Mouse (Mus musculus) lung, adult 10 weeks (tissue): ENCODE data around the gene Sec31a. TPM values are rescaled to one million over a fixed set of nuclear protein-coding genes. Genes with fewer than 3 reads are reported as not detected.

ENCODE experiments used
- polyA plus RNA-seq: library from polyadenylated mRNA; stranded (reverse); fragments of 350-450 nt; fragmentation: Illumina TruSeq; extraction: RNeasy Lipid Tissue Mini Kit (QIAGEN cat#74804); gene quantifications from one replicate; pipeline ENCODE4 v1.2.3, GENCODE M21; 2014; ENCODE audit warnings: low read depth, low replicate concordance; ENCODE audit not compliant: insufficient read depth

Sec31a gene
- polyA plus RNA-seq = 76.0 TPM

DNA sequence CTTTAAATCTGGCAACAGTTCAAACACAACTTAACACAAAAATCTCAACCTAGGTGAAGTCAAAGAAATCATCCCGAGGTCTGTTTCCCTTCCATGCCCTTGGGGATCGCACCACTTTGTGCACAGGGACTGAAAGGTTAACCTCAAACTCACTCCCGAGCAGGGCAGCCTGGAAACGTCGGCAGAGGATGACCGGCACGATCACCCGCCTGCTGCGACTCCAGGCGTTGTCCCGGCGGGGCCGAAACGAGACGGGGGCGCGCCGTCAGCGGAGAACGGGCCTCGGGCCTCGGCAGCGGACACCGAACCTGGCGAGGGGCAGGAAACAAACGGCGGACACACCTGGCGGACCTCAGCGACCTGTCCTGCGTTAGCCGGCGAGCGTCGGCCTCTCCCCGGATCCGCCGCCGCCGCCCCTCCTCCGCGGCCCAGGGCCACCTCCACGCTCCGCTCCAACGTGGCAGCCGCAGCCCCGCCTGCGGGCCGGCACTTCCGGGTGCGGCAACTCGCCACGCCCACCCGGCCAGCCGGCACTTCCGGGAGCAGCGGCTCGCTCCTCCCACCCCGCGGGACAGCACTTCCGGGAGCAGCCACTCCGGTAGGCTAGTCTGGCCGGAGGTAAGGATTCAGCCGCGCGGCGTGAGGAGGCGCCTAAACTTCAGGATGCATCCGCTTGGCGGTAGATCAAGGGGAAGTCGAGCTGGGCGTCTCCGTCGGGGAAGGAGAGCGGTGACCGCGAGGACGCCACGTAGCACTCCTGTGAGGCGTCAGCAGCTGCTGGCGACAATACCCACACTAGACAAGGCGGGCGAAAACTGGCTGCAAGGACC, at the start of gene Sec31a:
Gene Sec31a, minus strand, starts transcription at position 474 of the 830 bp plus-strand sequence.

Other genes with a start within 250 kb of the Sec31a start
- 3.5 TPM for gene Lin54, start 84.4 kb upstream of the Sec31a start, polyA plus RNA-seq
- gene Cops4, start 102.1 kb upstream of the Sec31a start, polyA plus RNA-seq = 46.0 TPM
- gene Plac8, start 156.0 kb upstream of the Sec31a start, polyA plus RNA-seq = 148 TPM